Mouse (Mus musculus) ES-E14 (cell line): ENCODE data around the gene Atp2b4.

ENCODE experiments used
- CHD2 ChIP-seq: IDR thresholded peaks from 2 replicates; pipeline ENCODE4 v1.6.1; 2014; ENCODE audit warnings: mild to moderate bottlenecking, low read depth, low read length, inconsistent platforms
- MAFK ChIP-seq: IDR thresholded peaks from 2 replicates; pipeline ENCODE4 v1.6.1; 2014; ENCODE audit warnings: mild to moderate bottlenecking, low read depth, low read length, inconsistent platforms; ENCODE audit not compliant: insufficient read depth
- ZNF384 ChIP-seq: IDR thresholded peaks from 2 replicates; pipeline ENCODE4 v1.6.1; 2012; ENCODE audit warnings: low read depth, low read length, inconsistent platforms

DNA sequence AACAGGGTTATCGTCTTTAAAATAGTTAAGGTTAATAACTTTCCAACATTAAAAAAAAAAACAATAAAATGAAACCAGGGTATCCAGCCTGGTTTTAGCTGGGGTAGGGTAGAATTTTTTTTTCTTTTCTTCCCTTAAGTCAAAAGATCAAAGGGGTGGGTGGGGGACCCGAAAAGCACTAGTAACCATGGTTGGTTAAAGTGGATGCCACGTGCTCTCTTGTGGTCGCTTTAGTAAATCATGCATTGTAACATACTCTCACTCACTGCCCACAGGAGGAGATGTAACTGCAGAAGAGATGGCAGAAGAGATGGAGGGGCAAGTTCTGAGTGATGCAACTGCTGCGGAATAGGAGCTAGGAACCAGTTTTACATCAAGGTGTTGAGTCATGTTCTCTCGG, 89.5 kb downstream of the Atp2b4 start:
- no peak for TF ChIP-seq CHD2
- TF ChIP-seq MAFK: no peak
- TF ChIP-seq ZNF384: no peak
